Mouse (Mus musculus) cerebellum, adult 18-20 months (tissue): Measurements from ENCODE around the gene Uck1.

Experiments used
- DNase-seq, 2 experiments: peaks; one replicate each; pipeline ENCODE4 v3.0.0; 2021

Uck1 gene

DNA sequence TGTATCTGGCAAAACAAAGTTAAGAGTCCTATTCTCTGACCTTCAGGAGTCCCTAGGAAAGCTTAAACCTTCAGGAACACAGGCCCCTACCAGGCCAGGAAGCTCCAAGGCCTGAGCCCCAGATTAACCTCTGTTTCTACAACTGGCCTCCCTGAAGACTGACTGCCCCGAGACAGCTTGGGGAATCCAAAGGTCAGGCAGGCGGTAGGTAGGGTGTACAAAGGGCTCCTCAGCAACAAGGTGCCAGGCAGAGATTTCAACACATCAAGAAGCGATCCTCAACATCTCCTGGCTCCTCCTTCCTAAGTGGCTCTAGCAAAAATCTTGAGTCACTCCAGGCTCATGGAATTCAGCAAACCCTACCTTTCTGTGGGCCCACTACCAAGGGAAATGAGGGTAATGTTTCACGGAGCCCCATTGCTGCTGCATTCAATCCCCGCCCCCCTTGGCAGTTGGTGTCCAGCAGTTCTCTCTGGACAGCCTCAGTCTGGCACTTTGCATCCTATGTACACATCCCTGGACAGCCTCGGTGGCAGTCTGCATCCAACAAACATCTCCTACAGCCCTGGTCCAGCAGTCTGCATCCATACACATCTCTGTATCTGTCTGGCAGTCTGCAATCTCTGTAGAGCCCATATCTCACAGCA, 949 bp downstream of the Uck1 start:
- no peak for DNase-seq

GRCm38 (mm10) chr2:32256273-32256672, 3.7 kb downstream of the Uck1 start:
- no peak for DNase-seq

DNA sequence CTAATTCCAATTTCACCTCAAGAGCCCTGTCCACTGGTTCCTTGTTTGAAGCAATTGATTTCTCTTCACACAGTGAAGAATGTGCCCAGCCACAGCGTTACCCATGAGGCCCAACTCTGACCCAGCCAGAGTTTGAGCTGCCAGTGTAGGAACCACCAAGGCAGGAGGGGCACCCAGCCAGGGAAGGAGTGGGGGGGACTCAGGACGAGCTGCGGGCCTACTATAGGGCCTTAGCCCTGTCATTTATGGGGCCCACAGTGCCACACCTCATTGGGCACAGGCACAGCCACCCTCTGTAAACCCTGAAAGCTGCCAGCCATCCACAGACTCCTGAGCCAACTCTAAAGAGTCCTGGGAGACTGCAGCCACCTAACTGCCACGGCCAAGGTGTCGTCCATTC, 5.4 kb downstream of the Uck1 start:
- no peak for DNase-seq

- no peak for DNase-seq
These were observed 6.6 kb downstream of the Uck1 start for GRCm38 (mm10) chr2:32253352-32253751.

DNA sequence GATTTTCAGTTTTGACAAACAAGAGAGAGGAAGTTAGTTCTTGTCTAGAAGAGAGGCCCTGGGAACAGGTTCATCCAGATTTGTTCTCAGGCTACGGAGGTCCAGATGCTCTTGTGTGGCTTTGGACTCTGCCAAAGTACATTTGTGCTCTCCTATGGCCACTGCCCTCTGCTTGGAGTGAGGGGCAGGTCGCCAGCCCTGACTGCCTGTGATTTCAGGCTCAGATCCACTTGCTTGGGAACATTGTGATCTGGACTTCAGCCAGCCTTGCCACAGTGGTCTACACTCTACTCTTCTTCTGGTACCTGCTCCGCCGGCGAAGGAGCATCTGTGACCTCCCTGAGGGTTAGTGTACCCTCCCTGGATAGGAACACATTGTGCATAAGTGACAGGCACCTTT, 7.3 kb downstream of the Uck1 start:
- DNase-seq = no peak

GRCm38 (mm10) chr2:32251791-32252527, 8.0 kb downstream of the Uck1 start:
- no peak for DNase-seq

DNA sequence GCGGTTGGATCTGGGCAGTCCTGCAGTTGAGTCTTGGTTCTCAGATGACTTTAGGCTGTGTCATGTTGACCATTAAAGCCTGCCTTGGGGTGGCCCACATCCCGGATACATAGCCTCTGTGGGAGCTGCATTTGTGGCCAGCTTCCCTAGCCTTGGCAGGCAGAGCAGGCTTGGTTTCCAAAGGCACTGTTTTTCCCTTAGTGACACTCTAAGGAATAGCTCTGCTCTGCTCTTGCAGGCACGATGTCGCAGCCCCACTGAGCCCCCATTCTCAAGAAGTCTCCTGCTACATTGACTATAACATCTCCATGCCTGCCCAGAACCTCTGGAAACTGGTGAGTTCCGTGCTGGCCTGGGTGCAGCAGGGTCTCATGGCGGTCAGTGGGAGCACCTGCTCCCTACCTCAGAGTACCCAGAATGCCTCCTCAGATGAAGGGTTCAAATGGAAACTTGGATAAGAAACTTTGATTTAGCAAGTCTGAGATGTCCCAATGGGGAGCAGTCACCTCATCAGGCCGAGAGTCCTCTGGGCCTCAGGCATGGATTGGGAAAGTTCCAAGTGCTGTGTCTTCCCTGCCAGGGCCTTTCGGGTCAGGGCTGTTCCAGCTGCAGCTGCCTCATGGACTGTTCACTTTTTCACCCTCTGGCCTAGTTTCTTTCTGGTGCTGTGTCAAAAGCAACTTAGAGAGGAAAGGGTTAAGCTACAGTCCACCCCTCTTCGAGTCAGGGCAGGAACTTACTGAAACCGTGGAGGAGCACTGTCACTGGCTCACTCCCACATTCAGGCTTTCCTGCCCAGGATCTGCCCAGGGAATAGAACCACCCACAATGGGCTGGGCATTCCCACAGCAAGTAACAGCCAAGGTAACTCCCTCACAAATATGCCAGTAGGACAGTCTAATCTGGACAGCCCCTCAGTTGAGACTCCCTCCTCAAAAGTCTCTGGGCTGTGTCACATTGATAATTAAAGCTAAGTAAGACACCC, 11.3 kb downstream of the Uck1 start:
- no peak for DNase-seq

DNA sequence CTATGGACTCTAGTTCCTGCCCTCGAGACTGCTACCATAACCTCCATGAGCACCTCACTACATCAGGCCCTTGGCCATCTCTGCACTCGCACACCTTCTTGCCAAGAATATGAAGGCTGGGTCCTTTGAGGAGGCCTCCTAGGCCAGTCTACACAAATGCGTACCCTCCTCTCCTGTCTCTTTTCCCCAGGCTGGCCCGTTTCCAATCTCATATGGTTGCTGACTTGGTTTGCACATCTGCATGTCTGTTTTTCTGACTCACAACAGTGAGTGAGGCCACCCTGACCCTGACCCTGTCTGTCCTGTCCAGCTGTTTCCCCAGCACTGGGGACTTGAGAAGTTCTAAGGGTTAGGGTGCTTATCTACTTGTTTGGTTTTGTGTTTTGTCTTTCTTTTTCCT, 13.2 kb downstream of the Uck1 start:
- no peak for DNase-seq

DNA sequence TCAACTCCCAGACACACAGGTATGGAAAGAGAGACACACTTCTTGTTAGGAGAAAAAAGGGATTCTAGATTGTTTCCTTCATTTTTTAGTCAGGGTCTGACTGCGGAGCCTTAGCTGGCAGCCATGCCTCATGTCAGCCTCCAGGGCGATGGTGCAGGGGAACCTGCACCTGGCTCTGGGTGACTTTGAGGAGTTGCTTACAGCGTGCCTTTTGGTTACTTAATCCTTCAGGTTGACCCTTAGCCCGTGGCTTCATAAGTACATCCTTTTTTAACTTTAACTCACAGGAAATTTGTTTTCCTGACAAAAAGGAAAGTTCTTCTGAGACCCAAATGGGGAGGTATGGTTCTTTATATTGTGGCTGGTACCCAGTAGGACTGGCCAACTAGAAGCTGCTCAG, 17.0 kb downstream of the Uck1 start:
- no peak for DNase-seq

- no peak for DNase-seq
These were observed 19.4 kb downstream of the Uck1 start for GRCm38 (mm10) chr2:32240591-32240990.

DNA sequence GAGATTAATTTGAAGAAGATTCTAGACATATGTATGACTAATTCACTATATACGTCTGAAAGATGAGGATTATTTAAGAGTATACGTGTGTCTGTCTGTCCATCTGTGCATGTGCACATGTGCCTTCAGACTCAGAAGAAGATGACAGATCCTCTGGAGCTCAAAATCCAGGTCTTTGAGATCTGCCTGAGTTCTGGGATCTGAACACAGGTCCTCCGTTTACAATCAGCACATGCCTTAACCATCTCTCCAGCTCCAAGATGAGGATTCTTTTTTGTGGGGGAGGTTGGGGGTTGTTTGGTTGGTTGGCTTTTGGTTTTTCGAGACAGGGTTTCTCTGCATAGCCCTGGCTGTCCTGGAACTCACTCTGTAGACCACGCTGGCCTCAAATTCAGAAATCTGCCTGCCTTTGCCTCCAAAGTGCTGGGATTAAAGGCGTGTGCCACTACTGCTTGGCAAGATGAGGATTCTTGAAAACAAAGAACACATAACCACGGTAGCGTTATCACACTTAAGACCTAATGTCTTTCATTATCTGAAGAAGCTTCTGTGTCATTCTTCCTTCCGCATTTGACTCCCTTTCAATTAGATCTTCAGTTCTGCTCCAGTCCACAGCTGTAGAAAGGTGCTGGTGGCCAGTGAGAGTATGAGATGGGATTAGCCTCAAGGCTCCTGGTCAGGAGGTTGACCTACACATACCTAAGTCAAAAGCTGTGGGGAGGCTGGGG, 21.1 kb downstream of the Uck1 start:
- DNase-seq = no peak

DNA sequence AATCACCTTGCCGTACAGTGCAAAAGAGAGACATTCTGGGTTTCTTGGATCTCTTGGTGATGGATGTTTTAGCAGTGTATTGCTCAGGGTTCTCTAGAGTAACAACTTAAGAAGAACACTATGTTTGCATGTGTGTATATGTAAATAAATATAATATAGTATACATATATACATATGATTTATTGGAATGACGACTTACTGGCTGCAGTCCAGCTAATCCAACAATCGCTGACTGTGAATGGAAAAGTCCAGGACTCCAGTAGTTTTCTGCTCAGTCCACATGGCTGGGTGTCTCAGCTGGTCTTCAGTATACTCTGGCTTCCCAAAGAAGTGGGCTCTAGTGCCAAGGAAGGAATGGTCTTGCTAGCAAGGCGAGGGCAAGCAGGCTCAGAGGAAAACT, 22.4 kb downstream of the Uck1 start:
- no peak for DNase-seq

DNA sequence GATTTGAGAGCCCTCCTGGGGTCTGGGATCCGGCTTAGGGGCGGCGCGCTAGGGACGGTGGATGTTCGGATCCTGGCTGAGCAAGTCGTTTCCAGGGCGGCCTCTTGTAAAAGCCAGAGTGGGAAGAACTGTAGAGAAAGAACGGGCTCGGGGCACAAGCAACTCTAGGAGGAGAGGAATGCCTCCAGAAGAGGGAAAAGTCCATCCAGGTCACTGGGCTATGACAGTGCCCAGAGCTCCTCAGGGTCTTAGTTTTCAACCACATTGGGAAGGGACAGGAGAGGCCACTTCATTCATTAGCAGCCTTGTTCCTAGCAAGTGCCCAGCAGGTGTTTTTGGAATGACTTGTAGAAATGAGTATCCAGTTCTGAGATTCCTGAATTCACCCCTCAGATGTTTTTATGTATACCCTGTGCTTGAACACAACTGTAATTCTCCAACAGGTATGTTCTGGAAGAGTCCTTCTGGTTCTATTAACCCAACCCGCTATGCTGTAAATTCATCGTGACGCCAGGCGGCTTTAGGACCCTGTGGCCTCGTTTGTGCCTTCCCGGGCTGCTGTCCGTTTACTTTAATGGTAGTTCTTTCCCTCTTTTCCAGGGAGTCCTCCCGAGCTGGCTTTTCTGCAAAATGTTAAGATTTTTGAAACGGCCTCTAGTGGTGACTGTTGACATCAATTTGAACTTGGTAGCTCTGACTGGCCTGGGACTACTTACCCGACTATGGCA, 23.0 kb downstream of the Uck1 start:
- DNase-seq = peak; percentile 68 to 74

GRCm38 (mm10) chr2:32235886-32236759, 23.8 kb downstream of the Uck1 start, which contains the start of gene Pomt1:
Pomt1 (plus strand) TSS chr2:32236590.
- DNase-seq = peak; percentile 85 to 95

- DNase-seq = no peak
These were observed 24.5 kb downstream of the Uck1 start for GRCm38 (mm10) chr2:32235433-32235832.

GRCm38 (mm10) chr2:32222057-32222456, 37.9 kb downstream of the Uck1 start:
- no peak for DNase-seq

GRCm38 (mm10) chr2:32221577-32221976, 38.4 kb downstream of the Uck1 start:
- no peak for DNase-seq

DNA sequence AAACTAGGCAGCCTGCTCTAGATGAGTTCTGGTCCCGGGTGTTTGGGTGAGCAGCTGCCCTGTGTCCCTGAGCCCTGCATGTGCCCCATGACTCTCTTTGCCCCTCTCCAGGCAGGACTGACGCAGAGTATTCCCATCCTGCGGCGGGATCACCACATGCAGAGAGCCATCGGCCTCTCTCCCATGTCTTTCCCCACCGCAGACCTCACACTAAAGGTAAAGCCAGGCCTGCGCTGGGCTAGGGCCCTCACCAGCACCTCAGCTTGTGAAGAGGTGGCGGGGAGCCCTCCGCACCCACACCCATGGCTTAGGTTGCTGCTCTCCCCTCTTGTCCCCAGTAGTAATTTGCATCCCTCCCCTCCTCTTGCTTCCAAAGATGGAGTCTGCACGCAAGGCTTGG, 39.0 kb downstream of the Uck1 start:
- no peak for DNase-seq

DNA sequence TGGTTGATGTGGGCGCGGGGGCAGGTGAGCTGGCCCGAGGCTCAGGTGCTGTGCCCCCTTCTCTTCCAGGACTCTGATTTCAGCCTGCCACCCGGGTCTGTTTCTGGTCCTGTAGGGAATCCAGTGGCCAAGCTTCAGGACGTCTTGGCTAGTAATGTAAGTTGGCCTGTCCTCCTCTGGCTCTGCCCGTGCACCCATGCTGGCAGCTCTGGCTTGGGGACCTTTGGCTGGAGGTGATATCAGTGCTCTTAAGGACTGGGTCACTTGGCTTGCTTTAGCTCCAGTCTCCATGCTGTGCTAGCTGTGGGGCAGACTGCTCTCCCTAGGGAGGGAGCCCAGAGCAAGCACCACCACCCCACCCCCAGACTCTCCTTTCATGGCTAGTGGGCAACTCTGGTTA, 39.9 kb downstream of the Uck1 start:
- no peak for DNase-seq

DNA sequence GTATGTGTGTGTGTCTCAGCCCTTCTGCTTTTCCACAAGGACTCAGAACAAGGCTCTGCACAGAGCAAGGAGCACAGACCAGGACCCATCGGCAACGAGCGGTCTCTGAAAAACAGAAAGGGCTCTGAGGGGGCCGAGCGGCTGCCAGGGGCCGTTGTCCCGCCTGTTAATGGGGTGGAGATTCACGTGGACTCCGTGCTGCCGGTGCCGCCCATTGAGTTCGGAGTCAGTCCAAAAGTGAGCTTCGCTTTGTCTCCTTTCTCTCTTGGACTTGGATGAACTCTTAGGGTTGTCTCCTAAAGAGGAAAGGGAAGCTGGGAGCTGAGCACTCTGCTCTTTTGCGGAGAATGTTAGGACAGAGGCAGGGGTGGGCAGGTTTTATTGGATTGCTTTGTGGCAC, 40.5 kb downstream of the Uck1 start:
- DNase-seq = no peak
